Mouse (Mus musculus): ENCODE measurements around the gene Zbed6. TPM values are rescaled to one million over a fixed set of nuclear protein-coding genes. Genes with fewer than 3 reads are reported as not detected.
A peak's percentile ranks its signal among the peaks of the same experiment; 100 is the strongest.

Gene Zbed6
- polyA plus RNA-seq, 1 experiment from 2014 or later, result not detected

GRCm38 (mm10) chr1:133663427-133663826 lies 2.7 kb upstream of the Zbed6 start:
- no peak overlapping the region for H3K9ac ChIP-seq
- H3K4me1 ChIP-seq (ENCODE audit: insufficient read depth), result peaks cover 16% of the 10 kb centered on the region
- H3K4me3 ChIP-seq (ENCODE audit: low read depth, low read length), result no peak overlapping the region
- WGBS, result 42% methylated on average over 4 of the region's 4 CpGs
- H3K36me3 ChIP-seq (ENCODE audit: insufficient read depth), result peaks cover 14% of the 10 kb centered on the region
- no peak for TF ChIP-seq CTCF (IDR thresholded peaks at IDR 0.05; ENCODE audit: low read depth)
- H3K4me2 ChIP-seq, result no peak overlapping the region
- H3K27ac ChIP-seq (ENCODE audit: low read depth), result peak overlapping the region; percentile 26
- ATAC-seq (ENCODE audit: insufficient read depth), result no peak
- H3K9me3 ChIP-seq (ENCODE audit: low read depth, low read length), result no peaks in the 10 kb centered on the region
- DNase-seq, result peak; percentile 32
- H3K27me3 ChIP-seq (ENCODE audit: insufficient read depth, low read length), result no peaks in the 10 kb centered on the region

DNA sequence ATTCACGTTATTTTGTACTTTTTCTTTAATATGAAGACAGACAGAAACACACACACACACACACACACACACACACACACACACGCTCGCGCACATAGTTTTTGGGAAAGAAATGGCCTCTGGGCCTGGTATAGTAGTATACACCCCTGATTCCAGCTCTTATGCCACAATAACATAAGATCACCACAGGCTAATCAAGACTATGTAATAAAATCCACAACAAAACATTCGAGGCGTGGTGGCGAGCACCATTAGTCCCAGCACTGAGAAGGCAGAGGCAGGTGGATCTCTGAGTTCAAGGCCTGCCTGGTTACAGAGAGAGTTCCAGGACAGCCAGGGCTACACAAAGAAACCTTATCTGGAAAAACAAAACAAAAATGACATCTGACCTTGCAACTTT lies 2.3 kb upstream of the Zbed6 start:
- TF ChIP-seq CTCF (IDR thresholded peaks at IDR 0.05; ENCODE audit: low read depth), result no peak
- 96% methylated on average over 7 of the region's 7 CpGs for WGBS
- no peak for ATAC-seq (ENCODE audit: insufficient read depth)
- H3K4me2 ChIP-seq, result no peak overlapping the region
- H3K27ac ChIP-seq (ENCODE audit: low read depth), result 0 out of 2 replicates have a peak overlapping the region, but pooled peaks have one; percentile 24
- no peaks in the 10 kb centered on the region for H3K27me3 ChIP-seq (ENCODE audit: insufficient read depth, low read length)
- H3K9me3 ChIP-seq (ENCODE audit: low read depth, low read length), result no peaks in the 10 kb centered on the region
- H3K4me1 ChIP-seq (ENCODE audit: insufficient read depth), result peaks cover 16% of the 10 kb centered on the region
- H3K9ac ChIP-seq, result no peak overlapping the region
- no peak overlapping the region for H3K4me3 ChIP-seq (ENCODE audit: low read depth, low read length)
- DNase-seq, result no peak
- H3K36me3 ChIP-seq (ENCODE audit: insufficient read depth), result peaks cover 19% of the 10 kb centered on the region

DNA sequence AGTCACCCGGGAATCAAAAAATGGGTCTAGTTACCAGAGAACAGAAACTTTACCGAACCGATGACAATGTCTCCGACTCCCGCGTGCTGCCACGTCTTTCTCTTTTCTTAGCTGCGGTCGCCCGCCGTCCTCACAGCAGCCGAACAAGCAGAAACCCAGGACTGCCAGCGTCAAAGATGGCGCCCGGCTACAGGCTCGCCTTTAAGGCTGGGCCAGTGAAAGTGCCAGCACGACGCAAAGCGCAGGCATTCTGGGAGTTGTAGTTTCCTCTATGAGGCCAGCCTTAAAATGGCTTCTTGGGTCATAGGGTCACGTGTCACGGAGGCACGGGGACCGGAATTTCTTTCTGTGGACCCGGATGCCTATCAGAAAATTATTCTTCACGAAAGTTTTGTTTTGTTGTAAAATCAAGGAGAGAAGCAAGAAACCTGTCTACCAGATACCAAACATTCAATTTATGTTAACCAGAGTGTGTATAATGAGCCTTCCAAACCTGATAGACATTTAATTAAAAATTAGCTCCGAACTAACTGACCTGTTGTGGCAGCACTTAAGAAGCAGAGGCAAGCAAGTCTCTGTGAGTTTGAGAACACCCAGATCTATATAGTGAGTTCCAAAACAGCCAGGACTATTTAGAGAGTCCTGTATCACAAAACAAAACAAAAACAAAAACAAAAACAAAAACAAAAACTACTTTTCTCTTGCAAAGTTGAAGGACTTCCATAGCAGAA lies 683 bp upstream of the Zbed6 start, which contains the start of gene Gm38394:
Gm38394 (minus strand) TSS at position 116 of the 731 bp plus-strand sequence.
- TF ChIP-seq CTCF (IDR thresholded peaks at IDR 0.05; ENCODE audit: low read depth), result no peak
- ATAC-seq (ENCODE audit: insufficient read depth), result peak; percentile 98
- peak within 1 kb of the TSS; percentile 96 for H3K27ac ChIP-seq (ENCODE audit: low read depth)
- 2% methylated on average over 26 of the region's 26 CpGs for WGBS
- H3K4me2 ChIP-seq, result peak within 1 kb of the TSS; percentile 94
- H3K9ac ChIP-seq, result peak within 1 kb of the TSS; percentile 92
- H3K27me3 ChIP-seq (ENCODE audit: insufficient read depth, low read length), result no peaks in the 10 kb centered on the region
- H3K4me1 ChIP-seq (ENCODE audit: insufficient read depth), result peaks cover 25% of the 10 kb centered on the region
- peaks cover 33% of the 10 kb centered on the region for H3K36me3 ChIP-seq (ENCODE audit: insufficient read depth)
- H3K9me3 ChIP-seq (ENCODE audit: low read depth, low read length), result no peaks in the 10 kb centered on the region
- DNase-seq, result peak; percentile 99
- peak within 1 kb of the TSS; percentile 81 for H3K4me3 ChIP-seq (ENCODE audit: low read depth, low read length)

DNA sequence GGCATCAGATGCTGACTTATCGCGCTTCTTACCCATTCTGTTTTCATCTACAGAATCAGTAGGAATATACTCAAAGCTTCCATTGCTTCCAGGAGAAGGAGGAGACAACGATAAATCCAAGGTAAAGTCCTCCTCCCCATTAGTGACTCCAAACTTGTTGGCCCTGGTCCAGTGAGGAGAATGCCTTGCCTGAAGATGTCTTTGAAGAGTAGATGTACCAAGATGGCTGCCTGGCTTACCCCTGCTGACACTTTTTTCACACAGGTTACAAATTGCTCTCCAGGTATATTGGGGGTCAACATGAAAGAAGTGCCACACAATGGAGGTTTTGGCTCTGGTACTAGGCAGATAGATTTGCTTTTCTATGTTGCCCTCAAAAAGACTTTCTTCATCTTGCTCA lies 1.8 kb downstream of the Zbed6 start:
- WGBS, result 72% methylated on average over 3 of the region's 3 CpGs

DNA sequence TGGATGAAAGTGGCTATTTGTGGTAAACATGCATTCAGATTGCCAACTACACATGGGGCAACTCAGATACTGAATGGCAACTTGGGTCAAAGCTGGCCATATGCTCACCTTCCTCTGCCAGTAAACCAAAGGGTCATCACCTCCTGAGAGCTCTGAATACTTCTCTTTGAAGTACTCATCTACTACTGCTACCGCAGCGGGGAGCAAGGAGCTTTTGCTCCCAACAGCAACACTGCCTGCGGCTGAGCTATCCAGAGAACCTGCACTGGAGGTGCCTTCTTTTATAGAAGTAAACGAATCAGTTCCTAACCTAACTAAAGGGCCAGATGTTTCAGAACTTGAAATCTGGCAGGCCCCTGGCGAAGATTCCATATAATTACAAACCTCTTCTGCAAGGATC lies 3.9 kb downstream of the Zbed6 start:
- Histone ChIP-seq H3K27me3 (ENCODE audit: insufficient read depth, low read length) (no peaks in the 10 kb centered on the region), H3K4me3 (ENCODE audit: low read depth, low read length) (no peak overlapping the region), H3K36me3 (ENCODE audit: insufficient read depth) (peaks cover 49% of the 10 kb centered on the region), H3K9ac (no peak overlapping the region), H3K9me3 (ENCODE audit: low read depth, low read length) (no peaks in the 10 kb centered on the region), H3K4me2 (peak overlapping the region; percentile 5; the same call in 1 of the 2 replicates), H3K4me1 (ENCODE audit: insufficient read depth) (peaks cover 25% of the 10 kb centered on the region), H3K27ac (ENCODE audit: low read depth) (no peak overlapping the region)
- WGBS, result 51% methylated on average over 5 of the region's 5 CpGs
- ATAC-seq (ENCODE audit: insufficient read depth), result no peak
- DNase-seq, result no peak
- TF ChIP-seq CTCF (IDR thresholded peaks at IDR 0.05; ENCODE audit: low read depth), result no peak

More for the DNA sequence above, 1.8 kb downstream of the Zbed6 start:
- TF ChIP-seq CTCF (IDR thresholded peaks at IDR 0.05; ENCODE audit: low read depth), result no peak
- Histone ChIP-seq H3K27me3 (ENCODE audit: insufficient read depth, low read length) (no peaks in the 10 kb centered on the region), H3K27ac (ENCODE audit: low read depth) (no peak overlapping the region), H3K4me2 (peak overlapping the region; percentile 94), H3K4me3 (ENCODE audit: low read depth, low read length) (no peak overlapping the region), H3K9me3 (ENCODE audit: low read depth, low read length) (no peaks in the 10 kb centered on the region), H3K9ac (no peak overlapping the region), H3K36me3 (ENCODE audit: insufficient read depth) (peaks cover 40% of the 10 kb centered on the region), H3K4me1 (ENCODE audit: insufficient read depth) (peaks cover 25% of the 10 kb centered on the region)
- ATAC-seq (ENCODE audit: insufficient read depth), result no peak
- DNase-seq, result peak; percentile 16

DNA sequence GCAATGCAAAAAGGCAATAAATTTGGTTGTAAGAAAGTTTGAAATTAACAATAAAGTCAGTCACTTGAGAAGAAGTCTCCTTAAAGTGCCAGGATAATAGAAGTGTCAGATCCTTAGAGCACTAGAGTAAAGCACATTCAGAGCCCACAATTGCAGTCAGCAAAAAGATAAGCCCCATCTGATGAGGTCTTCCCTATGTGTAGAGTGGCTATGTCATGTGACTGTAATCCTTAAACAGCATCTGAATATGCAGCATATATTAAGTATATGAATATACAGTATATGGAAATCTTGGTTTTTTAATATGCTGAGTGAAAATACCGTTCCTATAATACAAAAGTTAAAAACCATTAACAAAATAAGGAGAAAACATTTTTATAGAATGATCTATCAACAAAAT lies 7.7 kb downstream of the Zbed6 start:
- no peaks in the 10 kb centered on the region for H3K27me3 ChIP-seq (ENCODE audit: insufficient read depth, low read length)
- no peak for TF ChIP-seq CTCF (IDR thresholded peaks at IDR 0.05; ENCODE audit: low read depth)
- H3K4me1 ChIP-seq (ENCODE audit: insufficient read depth), result peaks cover 9% of the 10 kb centered on the region; the same call in 1 of the 2 replicates
- WGBS, result 90% methylated on average over 1 of the region's 1 CpGs
- no peak overlapping the region for H3K4me3 ChIP-seq (ENCODE audit: low read depth, low read length)
- no peaks in the 10 kb centered on the region for H3K9me3 ChIP-seq (ENCODE audit: low read depth, low read length)
- no peak for DNase-seq
- no peak for ATAC-seq (ENCODE audit: insufficient read depth)
- H3K36me3 ChIP-seq (ENCODE audit: insufficient read depth), result peaks cover 49% of the 10 kb centered on the region
- no peak overlapping the region for H3K9ac ChIP-seq
- no peak overlapping the region for H3K4me2 ChIP-seq
- H3K27ac ChIP-seq (ENCODE audit: low read depth), result no peak overlapping the region

GRCm38 (mm10) chr1:133650288-133651055 lies 10.2 kb downstream of the Zbed6 start:
- H3K4me2 ChIP-seq, result no peak overlapping the region
- H3K9ac ChIP-seq, result no peak overlapping the region
- DNase-seq, result no peak
- no peak for TF ChIP-seq CTCF (IDR thresholded peaks at IDR 0.05; ENCODE audit: low read depth)
- H3K36me3 ChIP-seq (ENCODE audit: insufficient read depth), result peaks cover 50% of the 10 kb centered on the region
- no peak overlapping the region for H3K4me3 ChIP-seq (ENCODE audit: low read depth, low read length)
- H3K9me3 ChIP-seq (ENCODE audit: low read depth, low read length), result no peaks in the 10 kb centered on the region
- no peaks in the 10 kb centered on the region for H3K4me1 ChIP-seq (ENCODE audit: insufficient read depth)
- ATAC-seq (ENCODE audit: insufficient read depth), result no peak
- no peak overlapping the region for H3K27ac ChIP-seq (ENCODE audit: low read depth)
- 86% methylated on average over 7 of the region's 7 CpGs for WGBS
- no peaks in the 10 kb centered on the region for H3K27me3 ChIP-seq (ENCODE audit: insufficient read depth, low read length)
